Mouse (Mus musculus): ENCODE results near the gene Ppox.

DNA sequence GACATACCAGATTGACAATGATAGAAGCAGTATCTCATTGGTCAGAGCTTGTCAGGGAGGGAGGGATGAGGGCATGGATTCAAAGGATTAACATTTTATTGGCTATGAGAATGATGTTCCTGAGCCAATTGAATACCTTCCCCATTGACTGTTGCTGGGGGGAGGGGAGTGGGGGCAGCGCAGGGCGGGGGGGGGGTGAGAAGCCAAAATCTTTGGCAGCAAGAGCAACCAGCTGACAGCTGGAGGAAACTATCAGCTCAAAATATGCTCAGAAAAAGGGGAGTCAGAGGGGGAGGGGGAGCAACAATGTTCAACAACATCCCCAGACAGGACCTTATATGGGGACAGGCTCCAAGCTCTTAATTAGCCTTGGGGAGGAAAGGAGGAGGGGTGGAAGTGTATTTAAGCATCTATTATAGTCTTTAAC lies 17.8 kb downstream of the Ppox start:
- TF ChIP-seq CTCF (IDR thresholded peaks at IDR 0.05; ENCODE audit: low read depth): no peak
- TF ChIP-seq EP300 (IDR thresholded peaks at IDR 0.05; ENCODE audit: low read depth): no peak
